Mouse (Mus musculus): Measurements from ENCODE around the gene Thsd7b. TPM values are rescaled to one million over a fixed set of nuclear protein-coding genes. Genes with fewer than 3 reads are reported as not detected.
"Not testable (repeated sequence)": the region's sequence is repeated elsewhere in the genome, so short reads cannot be mapped to it uniquely, and the experiment has no call there.

Gene Thsd7b
- polyA plus RNA-seq, 1 experiment from 2014 or later: 1.1 TPM

- H3K9me3 ChIP-seq: no peaks in the 10 kb centered on the region
- no peak overlapping the region for H3K4me2 ChIP-seq
- no peak overlapping the region for H3K27ac ChIP-seq
- no peak for ATAC-seq (ENCODE audit: borderline replicate concordance, extremely low read depth, low FRiP score, low TSS enrichment)
- no peak overlapping the region for H3K9ac ChIP-seq
- no peak overlapping the region for H3K4me3 ChIP-seq
- WGBS: 66% methylated on average over 1 of the region's 1 CpGs
- H3K27me3 ChIP-seq: no peaks in the 10 kb centered on the region
- H3K4me1 ChIP-seq: no peaks in the 10 kb centered on the region
- no peaks in the 10 kb centered on the region for H3K36me3 ChIP-seq
Observed at GRCm38 (mm10) chr1:130170290-130170689, 897.2 kb downstream of the Thsd7b start.

GRCm38 (mm10) chr1:130186836-130187235, 913.7 kb downstream of the Thsd7b start:
- not testable (repeated sequence) for H3K4me1 ChIP-seq; ATAC-seq (ENCODE audit: borderline replicate concordance, extremely low read depth, low FRiP score, low TSS enrichment)
- WGBS: 81% methylated on average over 7 of the region's 7 CpGs

GRCm38 (mm10) chr1:130192190-130193028, 919.3 kb downstream of the Thsd7b start:
- ATAC-seq (ENCODE audit: borderline replicate concordance, extremely low read depth, low FRiP score, low TSS enrichment): no peak
- H3K27me3 ChIP-seq: no peaks in the 10 kb centered on the region
- H3K27ac ChIP-seq: no peak overlapping the region
- no peak overlapping the region for H3K9ac ChIP-seq
- no peak overlapping the region for H3K4me3 ChIP-seq
- H3K4me2 ChIP-seq: no peak overlapping the region
- H3K36me3 ChIP-seq: no peaks in the 10 kb centered on the region
- peaks cover 6% of the 10 kb centered on the region; the same call in 1 of the 2 replicates for H3K4me1 ChIP-seq
- H3K9me3 ChIP-seq: no peaks in the 10 kb centered on the region
- 39% methylated on average over 6 of the region's 6 CpGs for WGBS

More at GRCm38 (mm10) chr1:130186836-130187235, 913.7 kb downstream of the Thsd7b start:
- H3K36me3 ChIP-seq, H3K9me3 ChIP-seq, H3K27me3 ChIP-seq, H3K27ac ChIP-seq, H3K4me3 ChIP-seq, H3K4me2 ChIP-seq, H3K9ac ChIP-seq: not testable (repeated sequence)

- H3K4me1 ChIP-seq: no peaks in the 10 kb centered on the region
- WGBS: 53% methylated on average over 3 of the region's 3 CpGs
- no peaks in the 10 kb centered on the region for H3K36me3 ChIP-seq
- H3K27ac ChIP-seq: no peak overlapping the region
- no peak overlapping the region for H3K9ac ChIP-seq
- no peak overlapping the region for H3K4me3 ChIP-seq
- no peak for ATAC-seq (ENCODE audit: borderline replicate concordance, extremely low read depth, low FRiP score, low TSS enrichment)
- H3K27me3 ChIP-seq: no peaks in the 10 kb centered on the region
- H3K4me2 ChIP-seq: no peak overlapping the region
- no peaks in the 10 kb centered on the region for H3K9me3 ChIP-seq
Observed at GRCm38 (mm10) chr1:130217404-130217803, 944.3 kb downstream of the Thsd7b start.

- Histone ChIP-seq H3K9ac (no peak overlapping the region), H3K4me3 (no peak overlapping the region), H3K36me3 (no peaks in the 10 kb centered on the region), H3K9me3 (no peaks in the 10 kb centered on the region), H3K4me1 (no peaks in the 10 kb centered on the region), H3K27me3 (no peaks in the 10 kb centered on the region), H3K27ac (no peak overlapping the region), H3K4me2 (no peak overlapping the region)
- no peak; the same call in 1 of the 2 replicates for ATAC-seq (ENCODE audit: borderline replicate concordance, extremely low read depth, low FRiP score, low TSS enrichment)
- 34% methylated on average over 2 of the region's 2 CpGs for WGBS
Observed at GRCm38 (mm10) chr1:130222904-130223303, 949.8 kb downstream of the Thsd7b start.

- no peaks in the 10 kb centered on the region for H3K4me1 ChIP-seq
- H3K9me3 ChIP-seq: no peaks in the 10 kb centered on the region
- no peak overlapping the region for H3K9ac ChIP-seq
- H3K4me2 ChIP-seq: no peak overlapping the region
- H3K36me3 ChIP-seq: no peaks in the 10 kb centered on the region
- no peaks in the 10 kb centered on the region for H3K27me3 ChIP-seq
- H3K27ac ChIP-seq: no peak overlapping the region
- no peak overlapping the region for H3K4me3 ChIP-seq
- no peak for ATAC-seq (ENCODE audit: borderline replicate concordance, extremely low read depth, low FRiP score, low TSS enrichment)
- 66% methylated on average over 3 of the region's 3 CpGs for WGBS
Observed at GRCm38 (mm10) chr1:130245563-130245962, 972.5 kb downstream of the Thsd7b start.

- not testable (repeated sequence) for ATAC-seq (ENCODE audit: borderline replicate concordance, extremely low read depth, low FRiP score, low TSS enrichment); H3K4me1 ChIP-seq; H3K9me3 ChIP-seq; H3K27ac ChIP-seq; H3K4me3 ChIP-seq; H3K9ac ChIP-seq; H3K27me3 ChIP-seq; H3K4me2 ChIP-seq; H3K36me3 ChIP-seq
- 92% methylated on average over 4 of the region's 4 CpGs for WGBS
Observed at GRCm38 (mm10) chr1:130246264-130246663, 973.2 kb downstream of the Thsd7b start.

- not testable (repeated sequence) for H3K9me3 ChIP-seq; H3K27me3 ChIP-seq; H3K27ac ChIP-seq; H3K4me2 ChIP-seq; H3K9ac ChIP-seq; ATAC-seq (ENCODE audit: borderline replicate concordance, extremely low read depth, low FRiP score, low TSS enrichment); H3K4me3 ChIP-seq; H3K4me1 ChIP-seq; H3K36me3 ChIP-seq
- WGBS: 90% methylated on average over 4 of the region's 4 CpGs
Observed at GRCm38 (mm10) chr1:130246930-130247329, 973.8 kb downstream of the Thsd7b start.

- WGBS: 48% methylated on average over 6 of the region's 6 CpGs
- Histone ChIP-seq H3K27ac (no peak overlapping the region), H3K27me3 (no peaks in the 10 kb centered on the region), H3K4me1 (no peaks in the 10 kb centered on the region), H3K36me3 (no peaks in the 10 kb centered on the region), H3K9me3 (no peaks in the 10 kb centered on the region), H3K4me3 (no peak overlapping the region), H3K9ac (no peak overlapping the region), H3K4me2 (no peak overlapping the region)
- ATAC-seq (ENCODE audit: borderline replicate concordance, extremely low read depth, low FRiP score, low TSS enrichment): no peak
Observed at GRCm38 (mm10) chr1:130262046-130262445, 988.9 kb downstream of the Thsd7b start.
